Comparison of ENCODE assay signal across 10 mouse cellular contexts in the genomic region with DNA sequence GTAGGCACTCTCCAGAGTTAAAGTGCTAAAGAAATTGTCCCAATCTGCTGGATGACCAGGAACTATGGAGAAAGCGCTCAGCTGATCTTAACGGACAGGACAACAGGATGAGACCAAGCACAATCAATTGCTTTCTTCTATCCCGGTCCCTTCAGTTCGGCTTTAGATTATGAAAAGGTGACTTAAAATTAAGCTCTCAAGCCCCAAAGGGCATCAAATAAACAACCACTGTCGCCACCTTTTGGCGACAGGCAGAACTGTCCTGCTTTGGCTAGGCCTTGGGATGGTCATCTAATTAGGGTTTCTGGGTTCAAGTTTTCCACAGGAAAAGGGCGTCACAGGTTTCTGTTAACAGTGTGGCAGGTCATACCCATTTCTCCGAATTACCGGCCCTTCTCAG.
DNase-seq lines count a peak whose midpoint lies in the region; ATAC-seq and TF ChIP-seq lines count a peak whose summit lies in the region.
"Had no signal": no experiment of that assay in that cellular context is flagged by ENCODE, and none has a peak within 500 bp of the region (broad histone marks: within the 10 kb centered on the region; RNA-seq: fewer than 3 reads in every experiment).

No protein-coding gene starts in this region.

- H3K4me1 ChIP-seq in spleen, adult 2 months (ENCODE audit: control insufficient read depth, insufficient read depth, insufficient read length) = no peaks in the 10 kb centered on the region

- WGBS in spleen, adult 2 months = 60% methylated on average over 9 of the region's 9 CpGs

- TF ChIP-seq CTCF in spleen, adult 2 months (IDR thresholded peaks at IDR 0.05; ENCODE audit: extremely low read depth, insufficient read depth, insufficient read length, insufficient replicate concordance) = peak; percentile 5; the same call in 1 of the 2 replicates

- no peaks in the 10 kb centered on the region for H3K27me3 ChIP-seq in spleen, adult 2 months (ENCODE audit: control insufficient read depth, insufficient read depth, low read length)

- DNase-seq in heart, adult 18-20 months = peak; percentile 19 to 66
- no peak for DNase-seq in heart, adult 11 months
- no peak for DNase-seq in spleen, adult 2 months (ENCODE audit: low read depth in 1 of 2, low spot score in 2 of 2)
- no peak for DNase-seq in spleen, postnatal 4 days (ENCODE audit: low spot score in 2 of 2)
- DNase-seq in cerebellum, adult 18-20 months = peak; percentile 52 to 67
- DNase-seq in mesoderm, embryonic 11.5 days (ENCODE audit: low read depth, low spot score) = peak; percentile 52
- DNase-seq in spleen, postnatal 14 days (ENCODE audit: low spot score in 2 of 2) = no peak

- ATAC-seq in hematopoietic stem cell, adult 5-6 weeks (replicated peaks in 1 of 2; ENCODE audit: insufficient read depth in 1 of 2, low FRiP score in 2 of 2, low TSS enrichment in 1 of 2, low read depth in 1 of 2, poor library complexity in 2 of 2, severe bottlenecking in 2 of 2) = peak; percentile 55 to 57; a peak in 2 of 4 replicates

- H3K27ac ChIP-seq in spleen, adult 2 months (ENCODE audit: insufficient read depth, low read length) = no peak overlapping the region
- H3K27ac ChIP-seq: macrophage had no signal

- TF ChIP-seq POLR2A in spleen, adult 2 months (IDR thresholded peaks at IDR 0.05; ENCODE audit: low read depth, low read length) = no peak

- H3K36me3 ChIP-seq in spleen, adult 2 months (ENCODE audit: control insufficient read depth, insufficient read depth, low read length) = no peaks in the 10 kb centered on the region
- H3K36me3 ChIP-seq: G1E had no signal

- no peak overlapping the region for H3K4me3 ChIP-seq in spleen, adult 2 months (ENCODE audit: extremely low read depth, insufficient read depth, insufficient read length)

Comparison
In these comparisons a context has a peak if more than half of its experiments do, and no peak if none do; other contexts are left out.
1. DNase-seq: peak in heart, adult 18-20 months (2 of 2), cerebellum, adult 18-20 months (2 of 2) and mesoderm, embryonic 11.5 days (single experiment); none in heart, adult 11 months (single experiment), spleen, adult 2 months (0 of 2), spleen, postnatal 4 days (0 of 2) and spleen, postnatal 14 days (0 of 2).